In genomic region chr5:117358248-117358630, GRCm38 (mm10) we compare ENCODE assay signal across 8 mouse cellular contexts. TPM values are rescaled to one million over a fixed set of nuclear protein-coding genes. Genes with fewer than 3 reads are reported as not detected.
DNase-seq lines count a peak whose midpoint lies in the region; ATAC-seq and TF ChIP-seq lines count a peak whose summit lies in the region.

No protein-coding gene starts in this region.

- H3K27me3 ChIP-seq in kidney, adult 2 months (replicated peaks; ENCODE audit: control insufficient read depth, insufficient read depth, low read length), result no peaks in the 10 kb centered on the region
- peaks cover 16% of the 10 kb centered on the region for H3K27me3 ChIP-seq in hindbrain, embryonic 10.5 days (ENCODE audit: insufficient read depth, poor library complexity, severe bottlenecking)
- no peaks in the 10 kb centered on the region for H3K27me3 ChIP-seq in midbrain, embryonic 13.5 days

- peak overlapping the region; percentile 74 for H3K27ac ChIP-seq in kidney, adult 2 months (ENCODE audit: insufficient read depth, low read depth, low read length)
- H3K27ac ChIP-seq in hindbrain, embryonic 10.5 days, result peak overlapping the region; percentile 95
- H3K27ac ChIP-seq in midbrain, embryonic 13.5 days, result peak overlapping the region; percentile 90

- TF ChIP-seq CTCF in kidney, adult 2 months (conservative IDR thresholded peaks at IDR 0.05; ENCODE audit: insufficient read depth, insufficient read length, low read depth, low read length), result no peak

- no peak for DNase-seq in kidney, adult 2 months
- no peak for DNase-seq in kidney, postnatal 4 days
- peak; percentile 22 for DNase-seq in MN1 (ENCODE audit: low spot score)
- no peak for DNase-seq in hindbrain, embryonic 10.5 days (ENCODE audit: low spot score)
- DNase-seq in gastrocnemius, adult 8-10 months (ENCODE audit: low spot score in 2 of 2), result no peak
- DNase-seq in layer of hippocampus, adult 11-12 months (ENCODE audit: low spot score), result no peak
- no peak for DNase-seq in right cerebral cortex, postnatal 14 days

- no peaks in the 10 kb centered on the region; the same call in 1 of the 2 replicates for H3K36me3 ChIP-seq in kidney, adult 2 months (ENCODE audit: control insufficient read depth, insufficient read depth, low read length)
- H3K36me3 ChIP-seq in hindbrain, embryonic 10.5 days, result 0 out of 2 replicates have a peak, but pooled peaks cover under 1% of the 10 kb centered on the region
- peaks cover 2% of the 10 kb centered on the region for H3K36me3 ChIP-seq in midbrain, embryonic 13.5 days

- peak overlapping the region; percentile 99 for H3K4me3 ChIP-seq in kidney, adult 2 months (ENCODE audit: insufficient read depth, low read depth, low read length)
- H3K4me3 ChIP-seq in hindbrain, embryonic 10.5 days, result peak overlapping the region; percentile 97
- peak overlapping the region; percentile 83 for H3K4me3 ChIP-seq in midbrain, embryonic 13.5 days (replicated peaks)

- WGBS in kidney, adult 2 months, result 6% methylated on average over 6 of the region's 6 CpGs
- 9% methylated on average over 6 of the region's 6 CpGs for WGBS in hindbrain, embryonic 10.5 days
- WGBS in midbrain, embryonic 13.5 days, result 11% methylated on average over 6 of the region's 6 CpGs

- no peak for TF ChIP-seq POLR2A in kidney, adult 2 months (IDR thresholded peaks at IDR 0.05; ENCODE audit: low read depth, low read length)

- ATAC-seq in midbrain, embryonic 13.5 days, result no peak

- peak overlapping the region; percentile 93 for H3K4me2 ChIP-seq in midbrain, embryonic 13.5 days (replicated peaks)

- no peaks in the 10 kb centered on the region for H3K9me3 ChIP-seq in hindbrain, embryonic 10.5 days
- no peaks in the 10 kb centered on the region for H3K9me3 ChIP-seq in midbrain, embryonic 13.5 days

- peaks cover 45% of the 10 kb centered on the region for H3K4me1 ChIP-seq in kidney, adult 2 months (ENCODE audit: control insufficient read depth, insufficient read depth, low read length)
- peaks cover 63% of the 10 kb centered on the region for H3K4me1 ChIP-seq in hindbrain, embryonic 10.5 days (replicated peaks)
- H3K4me1 ChIP-seq in midbrain, embryonic 13.5 days (replicated peaks), result peaks cover 64% of the 10 kb centered on the region

- H3K9ac ChIP-seq in midbrain, embryonic 13.5 days (replicated peaks), result peak overlapping the region; percentile 97

RNA-seq across cellular contexts. Expression of gene Wsb2, which starts 1.1 kb away (rescaled TPM):
- polyA plus RNA-seq in kidney, adult 2 months (2012; rRNA removed), result 205 and 234 TPM in 2 replicates
- 56.9 and 86.8 TPM in 2 replicates for polyA plus RNA-seq in hindbrain, embryonic 10.5 days (2016; fragmentation: Nextera tagmentation; extraction: Ambion mirVana)
- polyA plus RNA-seq in midbrain, embryonic 13.5 days (2015; fragmentation: Nextera tagmentation; extraction: Ambion mirVana), result 138 and 159 TPM in 2 replicates
- total RNA-seq in gastrocnemius, adult 8-10 months (2022), result 100 to 1,000 TPM in 3 of 4 experiments, 10 to 100 TPM in 1; 94.3 to 146 (median 115) TPM

RNA-seq across cellular contexts. Expression of gene Rfc5, which starts 30.6 kb away (rescaled TPM):
- polyA plus RNA-seq in kidney, adult 2 months (2012; rRNA removed), result 12.9 and 13.0 TPM in 2 replicates
- polyA plus RNA-seq in hindbrain, embryonic 10.5 days (2016; fragmentation: Nextera tagmentation; extraction: Ambion mirVana), result 109 and 135 TPM in 2 replicates
- 44.6 and 47.8 TPM in 2 replicates for polyA plus RNA-seq in midbrain, embryonic 13.5 days (2015; fragmentation: Nextera tagmentation; extraction: Ambion mirVana)
- total RNA-seq in gastrocnemius, adult 8-10 months (2022), result 1 to 10 TPM in 3 of 4 experiments, under 1 TPM in 1; 0.89 to 1.8 (median 1.2) TPM

RNA-seq across cellular contexts. Expression of gene Vsig10, which starts 39.4 kb away (rescaled TPM):
- 17.2 and 20.8 TPM in 2 replicates for polyA plus RNA-seq in kidney, adult 2 months (2012; rRNA removed)
- 1.8 and 3.4 TPM in 2 replicates for polyA plus RNA-seq in hindbrain, embryonic 10.5 days (2016; fragmentation: Nextera tagmentation; extraction: Ambion mirVana)
- polyA plus RNA-seq in midbrain, embryonic 13.5 days (2015; fragmentation: Nextera tagmentation; extraction: Ambion mirVana), result 2.3 TPM in 2 replicates
- 1 to 10 TPM; 5.5 to 7.5 (median 6.9) TPM for total RNA-seq in gastrocnemius, adult 8-10 months (2022)

RNA-seq across cellular contexts. Expression of gene Ksr2, which starts 55.6 kb away (rescaled TPM):
- polyA plus RNA-seq in kidney, adult 2 months (2012; rRNA removed), result 1.6 and 1.9 TPM in 2 replicates
- polyA plus RNA-seq in hindbrain, embryonic 10.5 days (2016; fragmentation: Nextera tagmentation; extraction: Ambion mirVana), result 0.92 and 2.1 TPM in 2 replicates
- 5.1 and 6.9 TPM in 2 replicates for polyA plus RNA-seq in midbrain, embryonic 13.5 days (2015; fragmentation: Nextera tagmentation; extraction: Ambion mirVana)
- under 1 TPM; 0.05 to 0.17 (median 0.09) TPM for total RNA-seq in gastrocnemius, adult 8-10 months (2022)
